Mouse (Mus musculus) ES-CJ7 (cell line): ENCODE results near the gene Fuca1.
"Not testable (repeated sequence)": the region's sequence is repeated elsewhere in the genome, so short reads cannot be mapped to it uniquely, and the experiment has no call there.

Experiments
- DNase-seq: peaks from one replicate; pipeline ENCODE4 v3.0.0; 2011; ENCODE audit warnings: low read depth, low spot score

The Fuca1 gene

DNA sequence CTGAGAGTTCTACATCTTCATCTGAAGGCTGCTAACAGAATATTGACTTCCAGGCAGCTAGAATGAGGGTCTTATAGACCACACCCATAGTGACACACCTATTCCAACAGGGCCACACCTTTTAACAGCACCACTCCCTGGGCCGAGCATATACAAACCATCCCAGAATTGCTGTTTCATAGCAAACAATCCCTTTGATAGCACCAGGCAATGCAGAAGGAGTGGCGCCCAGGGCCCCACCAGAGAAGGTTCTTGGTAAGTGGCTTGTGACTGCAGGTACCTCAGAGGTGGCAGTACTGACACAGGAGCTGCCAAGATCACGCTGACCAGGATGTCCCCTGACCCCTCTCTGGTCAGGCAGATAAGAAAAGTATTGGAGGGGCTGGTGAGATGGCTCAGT, 32.6 kb downstream of the Fuca1 start:
- no peak for DNase-seq

DNA sequence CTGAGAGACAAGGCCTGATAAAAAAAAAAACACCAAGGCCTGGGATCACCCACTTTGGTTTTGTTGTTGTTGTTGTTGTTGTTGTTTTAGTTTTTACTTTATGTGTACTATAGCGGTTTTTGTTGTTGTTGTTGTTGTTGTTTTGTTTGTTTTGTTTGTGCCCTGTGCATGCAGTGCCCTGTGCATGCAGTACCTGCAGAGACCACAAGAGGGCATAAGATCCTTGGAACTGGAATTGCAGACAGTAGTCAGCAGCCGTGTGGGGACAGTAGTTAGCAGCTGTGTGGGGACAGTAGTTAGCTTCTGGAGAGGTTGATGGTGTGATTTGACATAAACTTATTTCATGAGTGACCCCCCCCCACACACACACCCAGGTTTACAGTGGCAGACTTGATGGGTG, 33.7 kb downstream of the Fuca1 start:
- peak; percentile 41 for DNase-seq

DNA sequence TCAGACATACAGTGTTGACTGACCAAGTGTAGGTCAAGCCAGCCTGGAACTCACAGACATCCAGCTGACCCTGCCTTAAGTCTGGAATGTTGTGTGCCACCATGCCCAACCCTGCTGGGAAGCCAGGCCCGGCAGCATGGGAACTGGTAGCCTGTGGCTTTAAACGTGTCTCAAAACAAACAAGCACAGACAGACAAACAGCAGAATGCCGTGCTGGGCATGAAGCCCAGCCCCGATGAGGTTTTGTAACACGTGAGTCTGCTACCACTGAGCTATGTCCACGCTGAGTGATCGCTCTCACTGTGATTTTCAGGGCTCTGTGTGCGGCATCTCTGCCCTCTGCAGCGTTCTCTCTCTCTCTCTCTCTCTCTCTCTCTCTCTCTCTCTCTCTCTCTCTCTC, 35.4 kb downstream of the Fuca1 start:
- DNase-seq = no peak

DNA sequence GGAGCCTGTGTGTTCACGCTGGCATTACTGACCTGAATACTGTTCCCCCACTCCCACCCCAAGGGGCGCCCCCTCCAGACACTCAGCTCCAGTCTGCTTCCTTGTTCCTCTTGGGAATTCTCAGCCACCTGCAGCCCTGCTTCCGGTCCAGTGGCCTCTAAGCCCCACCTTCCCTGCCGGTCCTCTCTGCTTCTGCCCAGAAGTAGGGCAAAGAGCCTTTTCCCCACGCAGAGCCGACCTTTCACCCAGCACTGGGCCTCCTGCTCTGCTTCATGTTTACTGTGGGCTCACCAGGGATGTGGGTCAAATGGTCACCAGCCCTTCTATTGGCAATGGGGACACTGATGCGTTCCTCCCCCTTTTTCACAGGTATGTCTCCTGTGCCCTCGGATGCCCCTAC, 37.8 kb downstream of the Fuca1 start:
- no peak for DNase-seq

DNA sequence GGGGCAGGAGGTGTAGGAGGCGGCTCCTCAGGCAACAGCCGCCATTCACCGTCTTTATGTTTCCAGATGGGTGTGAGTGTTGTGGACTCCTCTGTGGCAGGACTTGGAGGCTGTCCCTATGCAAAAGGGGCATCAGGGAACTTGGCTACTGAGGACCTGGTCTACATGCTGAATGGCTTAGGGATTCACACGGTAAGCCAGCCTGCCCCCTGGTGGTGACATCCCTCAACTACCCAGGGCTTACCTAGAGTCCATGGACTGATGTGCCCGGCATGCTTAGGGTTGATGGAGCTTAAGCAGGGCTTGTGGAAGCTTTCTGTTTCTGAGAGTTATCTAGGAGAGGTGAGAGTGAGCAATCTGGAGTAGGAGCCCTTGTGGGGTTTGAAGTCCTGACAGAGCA, 40.2 kb downstream of the Fuca1 start:
- DNase-seq = peak; percentile 86

DNA sequence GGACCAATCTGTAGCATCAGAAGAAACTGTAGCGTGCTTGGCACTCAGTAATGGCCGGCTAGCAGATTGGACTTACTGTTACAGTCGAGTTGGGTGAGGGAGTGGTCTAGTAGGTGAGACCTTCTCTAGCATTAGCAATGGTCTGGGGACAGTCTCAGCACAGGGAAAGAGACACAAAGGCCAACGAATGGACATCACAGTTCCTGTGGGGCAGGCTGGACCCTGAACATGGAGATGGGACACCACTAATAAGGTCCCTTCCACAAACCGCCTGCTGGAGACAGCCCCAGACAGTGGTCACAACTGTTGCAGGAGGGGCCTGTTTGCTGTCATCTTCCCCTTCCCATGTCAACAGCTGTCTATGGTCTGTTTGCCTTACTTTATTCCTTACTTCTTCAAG, 41.2 kb downstream of the Fuca1 start:
- no peak for DNase-seq

DNA sequence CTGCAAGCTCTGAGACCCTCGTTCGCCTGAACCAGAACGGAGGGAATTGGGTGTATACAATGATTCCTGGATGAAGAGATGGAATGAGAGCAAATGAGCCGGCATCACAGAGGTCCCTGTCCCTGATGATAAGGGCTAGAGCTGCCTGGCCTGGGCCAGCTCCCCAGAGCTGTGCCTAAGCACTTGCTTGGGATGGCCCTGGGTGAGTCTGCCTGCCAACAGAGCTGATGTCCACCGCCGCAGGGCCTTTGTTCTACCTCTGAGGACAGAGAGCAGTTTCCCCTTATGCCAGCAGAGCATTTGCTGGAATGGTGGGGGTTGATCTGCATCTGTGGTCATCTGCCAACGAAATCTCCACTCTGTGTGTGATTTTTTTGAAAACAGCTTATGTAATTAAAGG, 41.7 kb downstream of the Fuca1 start:
- DNase-seq = no peak

DNA sequence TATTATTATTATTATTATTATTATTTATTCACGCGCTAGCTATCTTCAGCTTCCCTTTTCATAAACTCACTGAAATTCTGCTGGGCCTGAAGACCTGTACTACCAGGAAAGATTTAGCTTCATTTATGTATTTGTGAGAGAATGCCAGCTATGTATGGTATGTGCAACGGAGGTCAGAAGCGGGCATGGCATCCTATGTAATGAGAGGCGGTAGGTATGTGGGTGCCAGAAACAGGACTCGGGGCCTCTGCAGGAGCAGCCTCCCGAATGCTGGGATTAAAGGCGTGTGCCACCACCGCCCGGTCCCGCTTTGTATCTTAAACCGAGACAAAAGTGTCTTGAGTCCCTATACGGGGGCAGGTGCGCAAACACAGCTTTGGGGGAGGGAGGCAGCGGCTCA, 42.4 kb downstream of the Fuca1 start:
- no peak for DNase-seq

DNA sequence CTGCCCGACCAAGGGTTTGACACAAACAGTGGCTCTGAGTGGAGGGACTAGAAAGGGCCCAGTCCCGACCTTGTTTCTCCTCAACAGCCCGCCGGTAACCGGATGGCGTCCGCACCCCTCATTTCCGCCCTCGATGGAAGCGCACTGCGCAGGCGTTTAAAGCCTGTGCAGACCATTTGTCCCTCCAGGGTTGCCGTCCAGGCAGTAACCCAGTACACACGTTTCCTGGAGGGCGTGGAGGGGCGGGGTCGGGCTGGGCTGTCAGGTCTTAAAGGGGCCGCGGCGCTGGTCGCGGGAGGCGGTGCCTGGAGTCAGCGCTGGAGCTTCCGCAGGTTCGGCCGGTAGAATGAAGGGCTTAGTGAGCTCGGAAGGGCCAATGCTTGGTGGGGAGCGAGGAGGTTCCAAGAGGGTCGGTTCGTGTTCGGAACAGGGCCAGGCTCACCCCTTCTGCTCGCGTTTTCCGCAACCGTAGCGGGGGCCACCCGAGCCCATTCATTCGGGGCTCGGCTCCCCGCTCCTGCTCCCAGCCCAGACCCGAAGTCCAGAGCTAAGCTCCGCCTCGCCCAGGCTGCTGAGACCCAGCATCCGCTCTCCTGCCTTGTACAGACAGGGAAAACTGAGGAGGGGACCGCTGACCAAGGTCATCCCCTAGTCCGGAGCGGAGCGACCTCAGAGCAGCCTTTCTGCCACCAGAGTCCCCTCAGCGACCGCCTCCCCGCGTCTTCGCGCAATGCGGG, 43.1 kb downstream of the Fuca1 start, which contains the start of gene Gale:
Gale (plus strand) TSS at position 271 of the 737 bp plus-strand sequence.
- DNase-seq = peak; percentile 97

DNA sequence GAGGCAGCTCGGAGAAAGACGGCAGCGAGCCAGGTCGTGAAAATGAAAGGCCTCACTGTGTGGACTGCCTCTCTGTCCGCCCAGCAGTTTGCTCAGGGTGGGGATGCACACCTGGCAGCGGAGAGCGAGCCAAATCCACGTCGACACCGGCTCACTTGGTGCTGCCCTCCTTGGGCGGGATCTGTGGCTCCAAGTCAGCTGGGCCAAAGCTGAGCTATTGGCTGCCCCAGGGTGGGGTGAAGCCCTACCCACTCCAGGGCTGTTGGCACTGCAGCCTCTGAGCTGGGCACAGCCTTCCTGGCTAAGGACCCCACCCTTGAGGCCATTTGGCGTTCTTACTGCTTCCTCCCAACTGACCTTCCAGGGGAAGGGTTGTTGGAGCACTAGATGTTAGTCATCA, 43.9 kb downstream of the Fuca1 start:
- DNase-seq = no peak

DNA sequence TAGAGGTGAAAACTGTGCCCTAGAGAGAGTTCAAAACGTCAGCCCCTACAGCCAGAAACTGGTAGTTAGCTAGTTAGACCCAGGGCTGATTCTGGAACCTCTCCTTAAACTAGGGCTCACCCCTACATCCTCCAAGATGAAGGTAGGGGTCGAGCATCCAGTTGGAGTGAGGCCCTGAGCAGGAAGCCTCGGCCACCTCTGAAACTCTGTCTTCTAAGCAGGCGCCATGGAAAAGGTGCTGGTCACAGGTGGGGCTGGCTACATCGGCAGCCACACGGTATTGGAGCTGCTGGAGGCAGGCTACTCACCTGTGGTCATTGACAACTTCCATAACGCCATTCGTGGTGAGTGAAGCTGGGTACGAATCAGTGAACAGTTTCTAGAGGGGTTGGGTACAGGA, 44.6 kb downstream of the Fuca1 start:
- DNase-seq = no peak

DNA sequence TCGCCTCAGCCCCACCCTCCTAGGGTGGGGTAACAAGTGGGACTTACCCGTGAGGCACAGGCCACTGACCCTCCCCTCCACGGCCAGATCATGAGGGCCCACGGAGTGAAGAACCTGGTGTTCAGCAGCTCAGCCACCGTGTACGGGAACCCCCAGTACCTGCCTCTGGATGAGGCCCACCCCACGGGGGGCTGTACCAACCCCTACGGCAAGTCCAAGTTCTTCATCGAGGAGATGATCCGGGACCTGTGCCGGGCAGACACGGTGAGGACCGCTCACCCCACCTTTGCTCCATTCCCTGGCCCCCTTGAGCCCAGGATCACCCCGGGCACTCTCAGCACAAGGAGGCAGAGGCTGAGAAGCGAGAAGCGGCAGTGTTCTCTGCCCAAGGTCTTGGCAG, 45.7 kb downstream of the Fuca1 start:
- no peak for DNase-seq

DNA sequence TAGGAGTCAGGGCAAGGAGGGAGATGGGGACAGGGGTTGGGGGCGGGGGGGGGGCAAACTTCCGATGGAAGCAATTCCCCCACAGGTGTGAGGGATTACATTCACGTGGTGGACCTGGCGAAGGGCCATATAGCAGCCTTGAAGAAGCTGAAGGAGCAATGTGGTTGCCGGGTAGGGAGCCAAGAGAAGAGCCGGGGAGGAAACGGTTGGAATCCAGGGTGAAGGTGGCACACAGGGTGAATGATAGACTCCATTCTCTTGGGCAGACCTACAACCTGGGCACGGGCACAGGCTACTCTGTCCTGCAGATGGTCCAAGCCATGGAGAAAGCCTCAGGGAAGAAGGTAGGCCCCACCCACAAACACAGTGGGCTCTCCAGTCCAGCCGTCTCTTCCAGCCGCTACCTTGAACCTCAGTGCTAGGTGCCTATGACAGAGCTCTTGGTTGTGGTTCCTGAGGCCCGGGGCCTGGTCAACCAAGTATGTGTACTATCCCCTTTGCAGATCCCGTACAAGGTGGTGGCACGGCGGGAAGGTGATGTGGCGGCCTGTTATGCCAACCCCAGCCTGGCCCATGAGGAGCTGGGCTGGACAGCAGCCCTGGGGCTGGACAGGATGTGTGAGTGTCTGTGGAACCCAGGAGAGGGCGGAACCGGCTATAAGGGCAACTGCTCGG, 46.7 kb downstream of the Fuca1 start:
- DNase-seq = no peak

DNA sequence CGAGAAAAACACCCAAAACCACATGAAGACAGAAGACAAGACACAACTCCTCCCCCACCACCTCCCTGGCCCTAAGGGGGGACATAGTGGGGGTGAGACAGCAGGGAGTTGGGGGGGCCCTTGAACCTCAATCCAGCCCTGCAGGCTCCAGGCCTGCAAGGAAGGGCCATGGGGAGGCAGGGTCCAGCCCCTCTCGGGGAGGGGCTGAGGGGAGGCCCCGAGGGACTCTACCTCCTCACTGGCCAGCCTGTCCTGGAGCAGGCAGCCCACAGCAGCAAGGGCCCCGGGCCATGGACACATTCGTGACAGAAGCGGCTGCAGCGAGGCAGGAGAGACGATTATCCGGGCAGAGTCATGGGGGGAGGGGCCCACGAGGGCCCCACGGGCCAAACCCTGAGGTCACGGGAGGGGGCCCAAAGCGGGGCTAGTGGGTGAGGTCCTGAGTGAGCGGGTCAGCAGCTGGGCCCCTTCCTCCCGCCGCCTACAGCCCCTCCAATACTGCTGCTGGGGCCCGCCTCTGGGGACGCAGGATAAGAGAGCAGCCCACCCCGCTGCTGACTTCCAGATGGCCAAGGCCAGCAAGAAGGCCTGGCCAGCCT, 47.8 kb downstream of the Fuca1 start:
- no peak for DNase-seq

DNA sequence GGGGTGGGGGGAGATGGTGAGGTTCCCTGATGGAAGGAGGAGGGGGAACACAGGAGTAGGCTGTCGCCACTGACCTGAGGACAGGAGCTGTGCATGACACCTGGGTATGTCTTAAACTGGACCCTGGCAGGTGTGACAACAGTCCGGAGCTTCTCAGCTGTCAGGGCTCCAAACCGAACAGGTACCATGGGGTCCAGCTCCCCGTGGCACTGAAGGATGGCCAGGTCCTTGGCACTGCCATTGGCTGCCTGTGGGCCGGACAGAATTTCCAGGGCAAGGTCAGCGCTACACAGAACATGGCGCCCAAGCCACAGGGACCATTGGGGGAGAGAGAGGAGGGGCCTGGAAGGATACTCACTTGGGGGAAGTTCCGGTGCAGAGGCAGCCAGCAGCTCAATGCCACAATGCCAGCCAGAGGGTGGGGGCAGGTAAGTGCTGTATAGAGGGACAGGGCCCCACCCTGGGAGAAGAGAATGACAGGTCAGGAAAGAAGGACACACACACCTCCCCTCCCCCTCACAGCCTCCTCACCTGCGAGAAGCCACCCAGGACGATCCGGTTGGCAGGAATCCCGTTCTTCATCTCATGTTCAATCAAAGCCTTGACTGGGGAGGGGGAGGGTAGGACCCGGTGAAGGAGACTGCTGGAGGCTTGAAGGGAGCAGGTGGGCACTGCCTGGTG, 48.7 kb downstream of the Fuca1 start:
- DNase-seq = no peak

DNA sequence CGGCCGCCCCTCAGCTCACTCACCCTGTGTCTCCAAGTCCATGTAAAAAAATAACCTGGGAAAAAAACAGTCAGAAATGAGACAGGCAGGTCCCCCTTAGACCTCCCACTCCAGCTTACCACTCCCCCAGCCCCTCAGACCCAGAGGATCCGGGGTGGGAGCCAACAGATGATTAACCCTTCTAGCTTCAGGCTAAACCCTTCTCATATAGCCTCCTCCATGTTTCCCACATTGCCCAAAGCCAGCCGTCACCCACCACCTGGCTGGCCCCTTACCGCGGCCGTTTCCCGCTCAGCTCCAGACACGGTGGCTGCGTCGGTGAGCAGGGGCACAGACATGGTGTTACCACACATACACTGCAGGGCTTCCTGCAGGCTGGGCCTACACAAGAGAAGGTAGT, 50.0 kb downstream of the Fuca1 start:
- no peak for DNase-seq

DNA sequence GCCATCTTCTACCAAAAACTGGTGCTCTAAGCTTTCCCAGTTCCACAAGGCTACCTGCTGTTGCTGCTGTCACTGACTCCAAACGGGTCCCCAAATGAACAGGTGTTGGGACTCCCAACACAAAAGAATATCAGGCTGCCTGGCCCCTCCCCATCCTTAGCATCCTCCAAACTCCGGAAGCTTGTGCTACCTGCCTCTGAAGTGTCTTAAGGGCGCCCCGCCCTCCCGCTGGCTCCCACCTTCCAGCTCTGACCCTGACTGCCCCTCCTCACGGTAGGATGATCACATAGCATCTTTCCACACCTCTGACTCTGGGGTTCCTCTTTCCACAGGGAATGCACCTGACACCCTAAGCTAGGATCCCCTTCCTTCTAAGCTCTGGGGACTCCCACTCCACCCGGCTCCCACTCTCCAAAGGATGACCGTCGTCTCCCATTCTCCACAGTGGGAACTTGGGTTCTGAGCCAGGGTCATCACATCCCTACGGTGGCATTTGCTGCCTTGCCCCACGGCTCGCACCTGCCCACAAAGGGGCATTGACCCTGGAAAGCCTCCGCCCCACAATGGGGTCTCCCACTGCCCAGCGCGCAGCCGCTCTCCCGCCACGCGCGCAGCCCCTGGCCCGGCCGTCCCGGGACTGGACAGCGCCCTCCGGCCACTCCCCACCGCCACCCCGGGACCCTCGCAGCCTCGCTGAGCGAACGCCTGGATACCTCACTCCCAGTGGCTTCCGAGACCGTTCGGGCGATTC, 51.4 kb downstream of the Fuca1 start:
- DNase-seq = peak; percentile 34

DNA sequence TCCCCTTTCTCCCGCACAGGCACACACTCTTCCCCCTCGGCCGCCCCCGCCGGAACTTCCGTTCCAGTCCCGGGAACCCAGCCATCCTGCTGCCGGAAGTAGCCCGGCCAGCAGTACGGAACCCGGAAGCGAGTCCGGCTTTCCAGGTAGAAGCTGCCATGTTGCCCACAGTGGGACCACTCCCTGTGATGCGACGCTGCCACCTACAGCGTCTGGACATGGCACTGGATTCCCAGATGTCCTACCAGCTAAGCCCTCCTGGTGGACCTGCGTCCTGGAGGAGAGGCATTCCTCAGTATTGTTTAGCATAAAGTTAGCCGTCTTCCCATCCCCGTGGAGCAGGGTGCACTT, 52.0 kb downstream of the Fuca1 start, which contains the start of gene Lypla2:
Lypla2 (minus strand) TSS at position 71 of the 351 bp plus-strand sequence.
- peak; percentile 47 for DNase-seq

DNA sequence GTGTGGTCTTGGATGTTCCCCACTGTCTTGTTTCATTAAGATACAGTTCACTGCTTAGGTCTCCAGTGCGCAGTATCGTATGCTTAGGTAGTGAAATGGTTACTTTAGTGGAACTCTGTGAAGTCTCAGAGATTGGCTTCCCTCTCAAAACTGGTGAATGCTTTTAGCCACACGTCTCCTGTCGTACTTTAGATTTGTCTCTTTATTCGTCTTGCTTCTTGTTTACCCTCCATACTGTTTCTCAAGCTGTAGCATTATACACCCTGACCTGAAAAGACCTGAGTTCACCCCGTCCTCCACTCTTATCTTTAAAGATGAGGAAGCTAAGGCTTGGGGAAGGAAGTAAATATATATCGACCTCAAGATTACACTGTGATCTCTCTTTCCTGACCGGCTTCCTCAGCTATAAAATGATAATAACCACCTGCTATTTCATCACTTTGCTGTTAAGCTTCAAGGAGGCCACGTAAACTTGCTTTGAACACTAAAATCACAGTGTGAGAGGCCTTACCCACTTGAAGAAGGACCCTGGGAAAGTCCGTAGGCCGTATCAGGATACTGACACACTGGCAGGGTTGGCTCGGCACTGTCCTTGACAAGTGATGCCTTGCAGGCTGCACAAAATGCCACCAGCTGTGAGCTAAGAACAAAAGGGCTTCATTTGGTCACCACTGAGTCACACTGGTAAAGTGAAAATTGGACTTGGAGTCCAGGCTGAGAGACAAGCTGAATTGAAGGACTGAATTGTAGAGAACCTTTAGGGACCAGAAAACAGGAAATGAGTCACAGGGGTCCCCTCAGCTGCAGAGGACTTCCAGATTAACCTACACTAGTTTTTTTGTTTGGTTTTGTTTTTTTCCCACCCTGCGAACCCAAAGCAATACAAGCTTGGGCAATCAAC, 52.6 kb downstream of the Fuca1 start:
- DNase-seq = no peak

DNA sequence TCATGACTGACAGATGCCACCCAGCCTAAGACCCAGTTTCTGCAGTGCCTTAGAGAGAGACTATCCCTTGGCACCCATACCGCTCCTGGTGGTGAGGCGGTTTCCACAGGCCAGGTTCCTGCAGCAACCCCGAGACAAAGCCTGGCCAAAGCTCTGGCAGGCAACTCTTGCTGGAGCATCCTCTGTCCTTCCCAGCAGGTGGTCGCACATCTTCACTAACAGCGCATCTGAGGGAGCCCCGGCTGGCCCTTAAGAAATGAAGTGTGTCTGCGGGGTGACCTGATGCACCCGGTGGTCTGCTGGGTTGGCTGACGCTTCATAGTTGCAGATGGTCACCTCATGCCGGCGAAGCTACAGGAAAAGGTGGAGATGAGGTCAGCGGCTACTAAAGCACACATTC, 55.6 kb downstream of the Fuca1 start:
- no peak for DNase-seq

DNA sequence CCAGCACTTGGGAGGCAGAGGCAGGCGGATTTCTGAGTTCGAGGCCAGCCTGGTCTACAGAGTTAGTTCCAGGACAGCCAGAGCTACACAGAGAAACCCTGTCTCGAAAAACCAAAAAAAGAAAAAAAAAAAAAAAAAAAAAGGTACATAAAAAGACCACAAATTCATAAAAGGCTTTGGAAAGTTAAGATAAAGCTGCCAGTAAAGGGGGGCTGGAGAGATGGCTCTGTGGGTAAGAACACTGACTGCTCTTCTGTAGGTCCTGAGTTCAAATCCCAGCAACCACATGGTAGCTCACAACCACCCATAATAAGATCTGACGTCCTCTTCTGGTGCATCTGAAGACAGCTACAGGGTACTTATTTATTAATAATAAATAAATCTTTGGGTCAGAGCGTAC, 59.7 kb downstream of the Fuca1 start:
- not testable (repeated sequence) for DNase-seq
